Mouse (Mus musculus) left cerebral cortex, postnatal 25 days (tissue): ENCODE results near the gene Tyw1. TPM values are rescaled to one million over a fixed set of nuclear protein-coding genes. Genes with fewer than 3 reads are reported as not detected.
A peak's percentile ranks its signal among the peaks of the same experiment; 100 is the strongest.

ENCODE experiments used
- DNase-seq, 2 experiments: peaks; one replicate each; pipeline ENCODE4 v3.0.0; 2022; ENCODE audit warnings: low spot score in 2 of 2, mixed read lengths in 1 of 2
- intact Hi-C: fragments of 180-260 bp; cut with DNase I; formaldehyde crosslinking; loops from one replicate; pipeline ENCODE4 v1.15.1; 2025
- total RNA-seq, 2 experiments: library from RNA; stranded (reverse); gene quantifications; 2 replicates each; pipeline ENCODE4 v1.2.3; 2021

Tyw1 gene
- total RNA-seq, 2 experiments from 2014 or later = 15.5 to 16.4 TPM

GRCm38 (mm10) chr5:130299526-130299925 is 44.1 kb downstream of the Tyw1 start:
- intact Hi-C loops = no loop called here

DNA sequence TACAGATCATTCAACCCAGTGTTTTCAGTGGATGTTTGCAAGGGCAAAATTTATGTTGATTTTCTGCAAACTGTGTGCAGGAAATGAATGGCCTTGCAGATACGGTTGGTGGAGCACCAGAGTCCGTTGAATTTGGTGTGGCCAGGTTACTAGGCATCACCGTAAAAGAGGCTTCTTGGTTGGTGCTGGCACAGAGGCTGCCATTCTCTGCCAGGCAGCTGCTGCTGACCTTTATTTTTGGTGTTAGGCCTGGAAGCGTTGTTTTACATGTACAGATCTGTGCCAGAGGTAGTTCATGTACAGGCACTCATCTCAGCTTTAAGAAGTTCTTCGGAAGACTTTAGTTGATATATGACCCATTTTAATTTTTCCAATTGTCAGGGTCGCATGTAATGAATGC is 48.2 kb downstream of the Tyw1 start:
- intact Hi-C loops = no loop called here
- DNase-seq = no peak

More at GRCm38 (mm10) chr5:130299526-130299925, 44.1 kb downstream of the Tyw1 start:
- DNase-seq = no peak

DNA sequence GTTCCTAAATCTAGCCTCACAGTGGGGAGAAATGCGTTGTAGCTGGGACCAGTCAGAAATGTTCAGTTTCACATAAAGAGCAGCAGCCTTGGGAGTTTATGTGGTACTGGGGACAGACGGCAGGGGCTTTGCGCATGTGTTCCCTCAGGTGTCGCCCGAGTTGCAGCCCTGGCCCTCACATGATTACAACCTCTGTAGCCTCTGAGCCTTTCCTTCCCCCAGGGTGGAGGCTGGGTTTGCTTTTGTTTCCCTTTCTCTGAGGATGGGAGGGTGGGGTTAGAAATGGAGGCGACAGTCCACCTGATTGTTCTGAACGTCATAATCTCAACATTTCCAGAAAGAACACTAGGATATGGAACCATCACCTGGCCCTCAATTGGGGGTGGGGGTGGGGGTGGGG is 52.5 kb downstream of the Tyw1 start:
- DNase-seq = no peak

GRCm38 (mm10) chr5:130310077-130310476 is 54.7 kb downstream of the Tyw1 start:
- intact Hi-C loops = no loop called here
- DNase-seq = no peak

More for the DNA sequence above, 52.5 kb downstream of the Tyw1 start:
- intact Hi-C loops = no loop called here

GRCm38 (mm10) chr5:130310827-130311226 is 55.4 kb downstream of the Tyw1 start:
- intact Hi-C loops = no loop called here
- DNase-seq = no peak

GRCm38 (mm10) chr5:130313488-130313887 is 58.1 kb downstream of the Tyw1 start:
- no peak for DNase-seq
- intact Hi-C loops = no loop called here

GRCm38 (mm10) chr5:130314926-130315325 is 59.5 kb downstream of the Tyw1 start:
- intact Hi-C loops = no loop called here
- DNase-seq = no peak

DNA sequence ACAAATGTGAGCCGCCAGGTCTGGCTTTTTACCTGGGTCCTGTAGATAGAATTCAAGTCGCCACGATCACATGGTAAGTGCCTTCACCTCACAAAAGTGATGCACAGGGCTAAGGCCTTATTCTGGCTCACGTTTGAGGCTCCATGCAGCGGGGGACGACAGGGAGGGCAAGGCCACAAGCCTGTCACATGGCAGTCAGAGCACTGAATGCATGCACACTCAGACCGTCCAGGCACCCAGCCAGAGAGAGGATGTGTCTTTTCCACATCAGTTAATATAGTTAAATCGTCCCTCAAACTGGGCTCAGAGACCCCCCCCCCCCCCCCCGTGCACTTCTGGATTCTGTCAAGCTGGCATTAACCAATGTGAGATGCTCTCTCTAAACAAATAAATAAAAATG is 60.9 kb downstream of the Tyw1 start:
- DNase-seq = no peak
- intact Hi-C loops = no loop called here

DNA sequence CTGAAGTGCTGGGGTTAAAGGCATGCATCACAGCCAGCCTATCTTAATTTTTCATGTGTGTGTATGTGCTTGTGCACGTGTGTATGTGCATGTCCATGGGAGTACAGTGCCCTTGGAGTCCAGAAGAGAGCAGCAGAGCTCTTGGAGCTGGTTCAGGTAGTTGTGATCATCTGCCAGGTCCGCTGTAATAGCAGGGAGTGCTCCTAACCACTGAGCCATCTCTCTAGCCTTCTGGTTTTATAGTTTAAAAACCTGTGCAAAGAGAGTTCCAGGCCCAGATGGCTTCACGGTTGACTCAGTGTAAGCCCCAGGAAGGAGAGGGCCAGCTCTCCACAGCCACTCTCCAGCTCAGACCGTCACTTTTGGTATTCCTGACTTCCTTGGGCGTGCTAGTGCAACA is 64.4 kb downstream of the Tyw1 start:
- intact Hi-C loops = no loop called here
- no peak for DNase-seq

- peak in 1 of 2 experiments; percentile 16 for DNase-seq
- intact Hi-C loops = no loop called here
Measured at GRCm38 (mm10) chr5:130320485-130320884, 65.1 kb downstream of the Tyw1 start.

- intact Hi-C loops = no loop called here
- DNase-seq = no peak
Measured at GRCm38 (mm10) chr5:130325486-130325885, 70.1 kb downstream of the Tyw1 start.

GRCm38 (mm10) chr5:130327615-130328263 is 72.3 kb downstream of the Tyw1 start:
- intact Hi-C loops = no loop called here
- no peak for DNase-seq

- no peak for DNase-seq
- intact Hi-C loops = no loop called here
Measured at GRCm38 (mm10) chr5:130328366-130328765, 72.9 kb downstream of the Tyw1 start.

GRCm38 (mm10) chr5:130329889-130330288 is 74.5 kb downstream of the Tyw1 start:
- intact Hi-C loops = no loop called here
- DNase-seq = no peak

DNA sequence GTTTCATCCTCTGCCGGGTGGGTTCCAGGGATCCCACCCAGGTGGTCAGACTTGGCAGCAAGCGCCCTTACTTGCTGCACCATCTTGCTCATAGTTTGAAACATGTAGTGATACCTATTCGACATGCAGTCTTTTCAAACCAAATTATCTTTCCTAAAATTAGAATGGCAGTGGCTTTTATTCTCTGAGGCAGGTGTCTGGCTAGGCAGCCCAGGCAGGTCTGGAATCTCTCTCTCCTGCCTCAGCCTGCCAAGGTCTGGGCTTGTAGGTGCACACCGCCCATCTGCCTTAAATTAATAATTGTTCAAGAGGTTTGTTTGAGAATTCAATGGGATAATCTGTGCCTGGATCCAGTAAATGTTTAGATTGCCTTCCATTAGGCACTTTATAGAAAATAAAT is 75.4 kb downstream of the Tyw1 start:
- intact Hi-C loops = no loop called here
- DNase-seq = no peak

DNA sequence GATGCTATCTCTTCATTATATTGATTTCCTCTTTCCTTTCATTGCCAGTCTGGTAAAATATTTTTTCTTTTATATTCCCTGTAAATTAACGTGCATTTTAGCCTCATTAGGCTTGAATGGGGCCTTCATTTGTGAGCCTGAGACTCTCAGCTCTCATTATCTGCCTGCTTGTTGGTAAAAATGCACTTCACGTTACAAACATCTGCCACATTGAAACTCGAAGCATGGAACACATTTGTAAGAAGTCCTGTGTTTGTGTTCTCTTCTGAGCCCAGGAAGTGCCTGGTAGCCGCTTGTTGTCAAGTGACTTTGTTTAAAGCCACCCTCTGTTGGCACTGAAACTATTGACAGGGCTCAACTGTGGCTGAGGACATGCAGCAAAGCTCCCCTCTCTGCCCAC is 75.8 kb downstream of the Tyw1 start:
- intact Hi-C loops = no loop called here
- DNase-seq = peak in 1 of 2 experiments; percentile 13

DNA sequence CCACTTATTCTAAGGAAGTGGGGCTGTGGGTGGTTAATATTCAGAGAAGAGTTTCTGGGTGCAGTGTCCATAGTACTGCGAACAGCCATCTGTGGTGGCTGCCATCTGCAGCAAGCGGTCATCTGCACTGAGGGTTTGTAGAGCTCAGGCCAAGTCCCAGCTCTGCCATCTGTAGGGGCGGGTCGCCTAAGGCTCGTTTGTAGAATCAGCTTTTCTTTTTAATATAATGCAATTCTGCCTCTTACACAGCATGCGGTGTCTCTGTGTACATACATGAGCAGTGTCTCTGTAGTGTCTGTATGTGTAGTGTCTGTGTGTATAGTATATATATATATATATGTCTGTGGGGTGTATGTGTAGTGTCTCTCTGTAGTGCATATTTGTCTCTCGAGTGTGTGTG is 78.1 kb downstream of the Tyw1 start:
- intact Hi-C loops = no loop called here
- DNase-seq = peak in 1 of 2 experiments; percentile 5

GRCm38 (mm10) chr5:130333971-130334370 is 78.6 kb downstream of the Tyw1 start:
- DNase-seq = no peak
- intact Hi-C loops = no loop called here

GRCm38 (mm10) chr5:130335462-130335861 is 80.0 kb downstream of the Tyw1 start:
- DNase-seq = no peak
- intact Hi-C loops = no loop called here

DNA sequence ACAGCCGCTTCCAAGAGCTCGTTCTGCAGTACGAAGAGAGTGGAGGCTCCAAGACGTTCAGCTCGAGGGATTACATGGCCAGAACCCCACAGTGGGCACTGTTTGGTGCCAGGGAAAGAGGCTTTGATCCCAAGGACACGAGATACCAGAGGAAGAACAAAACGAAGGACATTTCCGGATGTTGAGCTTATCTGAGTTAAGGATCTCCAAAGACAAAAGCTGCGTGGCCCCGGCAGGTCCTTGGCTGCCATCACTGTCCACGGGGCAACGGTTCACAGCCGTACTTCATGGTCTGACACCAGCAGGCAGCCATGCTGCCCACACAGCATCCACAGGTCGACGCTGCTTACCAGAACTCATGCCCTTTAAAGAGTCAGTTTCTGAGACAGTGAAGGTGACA is 85.2 kb downstream of the Tyw1 start:
- intact Hi-C loops = no loop called here
- no peak for DNase-seq

- no peak for DNase-seq
- intact Hi-C loops = no loop called here
Measured at GRCm38 (mm10) chr5:130344999-130345398, 89.6 kb downstream of the Tyw1 start.

DNA sequence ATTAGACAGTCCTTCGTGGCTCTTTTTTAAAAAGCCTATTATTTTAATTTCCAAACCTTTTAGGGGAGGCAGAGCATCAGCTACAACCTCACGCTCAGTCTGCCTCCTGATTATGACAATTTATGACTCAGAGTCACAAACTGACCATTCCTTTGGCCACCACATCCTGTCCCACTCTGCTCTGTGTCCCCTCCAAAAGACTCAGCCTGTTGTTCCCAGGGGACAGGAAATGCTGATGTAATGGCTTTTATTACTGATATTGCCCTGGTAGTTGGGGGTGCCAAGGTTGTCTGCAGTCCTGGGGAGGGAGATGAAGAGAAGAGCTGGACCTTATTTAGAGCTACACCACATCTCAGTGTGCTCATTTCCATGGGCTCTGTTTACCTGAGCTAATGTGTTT is 90.5 kb downstream of the Tyw1 start:
- intact Hi-C loops = no loop called here
- no peak for DNase-seq
